Mouse (Mus musculus): ENCODE data around the gene Lrriq4. TPM values are rescaled to one million over a fixed set of nuclear protein-coding genes. Genes with fewer than 3 reads are reported as not detected.

The Lrriq4 gene
- polyA plus RNA-seq (2021; fragmentation: Nextera tagmentation), result not detected in 2 replicates
- long read RNA-seq, experiment 1, result 0 reads
- long read RNA-seq, experiment 2, result 0 reads

GRCm38 (mm10) chr3:30644207-30644606 lies at the start of gene Lrriq4:
TSS of gene Lrriq4 (plus strand) at chr3:30644507.

GRCm38 (mm10) chr3:30599711-30600545 lies 44.4 kb upstream of the Lrriq4 start, which contains the start of gene Actrt3:
TSS of gene Actrt3 (minus strand) at chr3:30599939.

DNA sequence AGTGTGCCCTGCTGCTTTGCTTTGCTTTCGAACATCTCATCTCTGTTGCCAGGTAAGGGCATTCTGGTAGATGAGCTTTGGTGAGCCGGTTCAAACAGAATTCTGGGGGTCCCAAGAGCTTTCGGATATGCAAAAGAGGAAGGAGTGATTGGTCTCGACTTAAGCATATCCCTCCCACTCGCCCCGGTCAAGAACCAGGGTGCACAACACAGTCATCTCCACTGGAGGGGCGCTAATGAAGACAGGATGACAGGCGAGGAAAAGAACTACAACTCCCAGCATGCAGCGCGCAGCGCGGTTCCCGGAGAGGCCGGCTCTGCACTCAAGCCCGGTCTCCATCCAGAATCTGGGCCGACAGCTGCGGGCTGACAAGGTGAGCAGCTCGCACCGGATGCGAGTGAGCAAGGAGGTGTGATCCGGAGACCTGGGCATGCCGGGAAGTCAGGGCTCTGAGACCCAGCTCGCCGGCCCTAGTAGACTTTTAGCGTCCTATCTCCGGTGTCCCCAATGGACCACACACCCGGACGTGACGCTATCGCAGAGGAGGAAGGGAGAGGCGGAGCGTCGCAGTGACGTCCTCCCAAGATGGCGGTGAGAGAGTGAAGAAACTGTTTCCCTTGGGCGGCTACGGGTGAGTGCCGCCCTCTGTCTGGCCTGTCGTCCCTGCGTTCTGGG lies 42.1 kb upstream of the Lrriq4 start, which contains the start of gene Mynn:
Gene Mynn, plus strand, starts transcription at position 1 of the 675 bp plus-strand sequence.

DNA sequence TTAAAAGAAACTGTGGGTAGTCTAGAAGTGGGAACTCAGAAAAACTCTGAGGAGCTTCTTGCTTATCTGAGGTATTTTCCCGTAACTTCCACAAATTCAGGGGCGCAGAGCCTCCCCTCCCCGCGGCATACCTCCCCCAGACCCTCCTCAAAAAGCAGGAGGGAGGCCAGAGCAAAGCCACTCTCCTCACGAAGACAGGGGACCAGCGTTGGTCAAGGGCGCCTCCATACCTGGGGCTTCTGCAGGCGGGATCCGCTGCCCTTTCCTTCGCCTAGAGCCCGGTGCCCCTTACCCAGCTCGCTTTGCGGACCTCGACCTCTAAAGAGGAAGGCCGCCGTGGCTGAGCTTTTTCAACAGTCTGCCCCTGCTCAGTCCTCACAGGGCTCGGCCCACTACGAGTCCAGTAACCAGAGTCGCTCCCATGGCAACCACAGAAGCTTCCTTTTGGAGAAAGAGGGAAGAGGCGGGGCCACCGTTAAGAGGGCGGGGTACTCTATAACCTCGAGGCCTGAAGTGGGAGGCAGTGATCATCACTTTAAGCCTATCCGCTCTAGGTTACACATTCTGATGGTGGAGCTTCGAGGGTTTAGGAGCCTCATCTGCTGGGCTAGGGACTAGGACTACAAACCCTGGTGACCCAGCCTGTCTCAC lies 3.3 kb downstream of the Lrriq4 start, which contains the start of gene Lrrc34:
Gene Lrrc34, minus strand, starts transcription at position 430 of the 651 bp plus-strand sequence.

DNA sequence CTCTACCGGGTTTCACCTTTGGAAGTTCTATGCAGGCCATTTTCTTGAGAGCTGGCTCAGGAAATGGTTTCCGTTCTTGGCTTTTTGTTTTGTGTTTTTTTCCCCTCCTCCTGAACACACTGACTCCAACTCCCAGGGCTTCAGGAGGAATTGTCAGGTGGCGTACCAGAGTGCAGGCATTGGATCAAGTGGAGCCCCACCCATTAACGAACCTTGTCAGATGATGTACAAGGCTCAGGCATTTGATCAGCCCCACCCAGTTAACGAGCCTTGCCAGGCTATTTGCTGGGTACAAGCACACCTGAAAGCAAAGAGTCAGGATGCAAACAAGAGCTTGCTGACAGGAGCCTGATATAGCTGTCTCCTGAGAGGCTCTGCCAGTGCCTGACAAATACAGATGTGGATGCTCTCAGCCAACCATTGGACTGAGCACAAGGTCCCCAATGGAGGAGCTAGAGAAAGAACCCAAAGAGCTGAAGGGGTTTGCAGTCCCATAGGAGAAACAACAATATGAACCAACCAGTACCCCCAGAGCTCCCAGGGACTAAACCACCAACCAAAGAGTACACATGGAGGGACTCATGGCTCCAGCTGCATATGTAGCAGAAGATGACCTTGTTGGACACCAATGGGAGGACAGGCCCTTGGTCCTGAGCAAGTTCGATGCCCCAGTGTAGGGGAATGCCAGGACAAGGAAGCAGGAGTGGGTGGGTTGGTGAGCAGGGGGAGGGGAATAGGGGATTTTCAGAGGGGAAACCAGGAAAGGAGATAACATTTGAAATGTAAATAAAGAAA lies 55.6 kb downstream of the Lrriq4 start, which contains the start of gene Lrrc31:
Gene Lrrc31, minus strand, starts transcription at position 133 of the 795 bp plus-strand sequence.

Other genes with a start within 250 kb of the Lrriq4 start
- 0.74 and 0.98 TPM in 2 replicates for gene Mecom, start 96.5 kb upstream of the Lrriq4 start, polyA plus RNA-seq (2021; fragmentation: Nextera tagmentation)
- gene Actrt3, start 44.6 kb upstream of the Lrriq4 start, polyA plus RNA-seq (2021; fragmentation: Nextera tagmentation), result 0.58 and 1.5 TPM in 2 replicates
- 5.0 and 6.4 TPM in 2 replicates for gene Mynn, start 42.4 kb upstream of the Lrriq4 start, polyA plus RNA-seq (2021; fragmentation: Nextera tagmentation)
- 0.08 and 0.21 TPM in 2 replicates for gene Lrrc34, start 3.4 kb downstream of the Lrriq4 start, polyA plus RNA-seq (2021; fragmentation: Nextera tagmentation)
- not detected in 2 replicates for gene Lrrc31, start 55.3 kb downstream of the Lrriq4 start, polyA plus RNA-seq (2021; fragmentation: Nextera tagmentation)
- not detected in 2 replicates for gene Samd7, start 101.8 kb downstream of the Lrriq4 start, polyA plus RNA-seq (2021; fragmentation: Nextera tagmentation)
- 254 and 265 TPM in 2 replicates for gene Sec62, start 148.4 kb downstream of the Lrriq4 start, polyA plus RNA-seq (2021; fragmentation: Nextera tagmentation)
- gene Gpr160, start 211.4 kb downstream of the Lrriq4 start, polyA plus RNA-seq (2021; fragmentation: Nextera tagmentation), result 2.5 TPM in 2 replicates